25 mouse cellular contexts compared by ENCODE assay signal in the genomic region with DNA sequence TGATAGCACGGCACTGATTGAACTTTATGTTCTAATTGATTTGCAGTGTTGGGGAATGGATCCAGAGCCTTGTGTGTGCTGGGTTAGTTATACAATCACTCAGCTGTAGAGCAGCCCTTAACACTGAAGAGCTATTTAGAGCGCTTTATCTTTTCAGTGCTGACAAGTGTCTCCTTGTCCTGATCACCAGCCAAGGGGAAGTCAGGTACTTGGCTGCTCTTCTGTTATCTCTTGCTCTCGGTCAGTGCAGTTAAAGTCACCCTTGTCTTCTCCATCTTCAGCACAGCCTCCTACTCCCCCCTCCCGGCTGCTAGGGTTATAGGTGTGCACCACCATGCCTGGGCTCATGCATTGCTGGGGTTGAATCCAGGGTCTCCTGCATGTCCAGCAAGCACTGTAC. TPM values are rescaled to one million over a fixed set of nuclear protein-coding genes. Genes with fewer than 3 reads are reported as not detected.
A peak's percentile ranks its signal among the peaks of the same experiment; 100 is the strongest.
DNase-seq lines count a peak whose midpoint lies in the region; ATAC-seq and TF ChIP-seq lines count a peak whose summit lies in the region.
"Had no signal": no experiment of that assay in that cellular context is flagged by ENCODE, and none has a peak within 500 bp of the region (broad histone marks: within the 10 kb centered on the region; RNA-seq: fewer than 3 reads in every experiment).

No protein-coding gene starts in this region.

- peaks cover 67% of the 10 kb centered on the region for H3K27me3 ChIP-seq in heart, embryonic 12.5 days (replicated peaks)
- H3K27me3 ChIP-seq in heart, embryonic 14.5 days (ENCODE audit: control insufficient read depth, insufficient read depth, low read length) = peaks cover 63% of the 10 kb centered on the region
- H3K27me3 ChIP-seq in midbrain, embryonic 14.5 days (ENCODE audit: control insufficient read depth, insufficient read depth, low read length) = no peaks in the 10 kb centered on the region
- H3K27me3 ChIP-seq: CH12.LX; embryonic facial prominence, embryonic 15.5 days; hindbrain, embryonic 12.5 days; Patski had no signal

- no peak overlapping the region for H3K4me2 ChIP-seq in heart, embryonic 12.5 days
- H3K4me2 ChIP-seq in heart, embryonic 14.5 days (ENCODE audit: low read length) = no peak overlapping the region
- H3K4me2 ChIP-seq in midbrain, embryonic 14.5 days (ENCODE audit: low read length) = no peak overlapping the region
- H3K4me2 ChIP-seq: embryonic facial prominence, embryonic 15.5 days; hindbrain, embryonic 12.5 days had no signal

- peaks cover 6% of the 10 kb centered on the region for H3K4me1 ChIP-seq in heart, embryonic 12.5 days (replicated peaks)
- H3K4me1 ChIP-seq in heart, embryonic 14.5 days (ENCODE audit: control insufficient read depth in 2 of 2, insufficient read depth in 2 of 2, low read length in 2 of 2) = peaks cover 3 to 5% of the 10 kb centered on the region in 2 experiments; a peak in 3 of 4 replicates
- H3K4me1 ChIP-seq in midbrain, embryonic 14.5 days (ENCODE audit: control insufficient read depth, insufficient read depth, low read length) = no peaks in the 10 kb centered on the region
- H3K4me1 ChIP-seq: embryonic facial prominence, embryonic 15.5 days; forebrain, embryonic 10.5 days; hindbrain, embryonic 12.5 days had no signal

- DNase-seq in heart, adult 11 months = peak; percentile 92
- DNase-seq in layer of hippocampus, adult 2 months (ENCODE audit: low spot score in 2 of 2) = no peak
- DNase-seq in layer of hippocampus, adult 9-10 months (ENCODE audit: low spot score) = no peak
- DNase-seq in heart, postnatal 10 days = peak; percentile 25 to 55
- DNase-seq in midbrain, embryonic 14.5 days = no peak
- DNase-seq in kidney, adult 9 months = no peak
- DNase-seq: adrenal gland, postnatal 14 days; cerebellum, adult 2 months; cerebellum, postnatal 10 days; embryo, embryonic 11 days; gastrocnemius, postnatal 10 days; kidney, adult 8-10 months had no signal

- 32% methylated on average over 4 of the region's 4 CpGs for WGBS in heart, embryonic 12.5 days
- 22% methylated on average over 4 of the region's 4 CpGs for WGBS in heart, embryonic 14.5 days
- 92% methylated on average over 4 of the region's 4 CpGs for WGBS in midbrain, embryonic 14.5 days

- H3K27ac ChIP-seq in heart, embryonic 12.5 days (ENCODE audit: poor library complexity, severe bottlenecking) = no peak overlapping the region
- peak overlapping the region; percentile 78 for H3K27ac ChIP-seq in layer of hippocampus, adult 2 months
- no peak overlapping the region for H3K27ac ChIP-seq in heart, embryonic 14.5 days (replicated peaks in 1 of 2; ENCODE audit: control insufficient read depth in 1 of 2, insufficient read depth in 1 of 2, low read depth in 2 of 2, low read length in 2 of 2)
- H3K27ac ChIP-seq in midbrain, embryonic 14.5 days (replicated peaks; ENCODE audit: low read depth, low read length) = no peak overlapping the region
- H3K27ac ChIP-seq: embryonic facial prominence, embryonic 15.5 days; forebrain, embryonic 10.5 days; hindbrain, embryonic 12.5 days had no signal

- intact Hi-C loops in heart, postnatal 10 days (cut with DNase I) = no loop called here

- ATAC-seq in heart, embryonic 12.5 days (ENCODE audit: insufficient number of reproducible peaks, low FRiP score) = no peak
- peak; percentile 73; the same call in 1 of the 2 replicates for ATAC-seq in heart, embryonic 14.5 days (ENCODE audit: insufficient number of reproducible peaks, insufficient read depth, low FRiP score, low read depth)
- ATAC-seq in midbrain, embryonic 14.5 days (ENCODE audit: low FRiP score, low TSS enrichment) = no peak
- ATAC-seq: activated CD4-positive, CD25-positive, alpha-beta regulatory T cell, adult 4 months; forebrain, embryonic 14.5 days; hindbrain, embryonic 16.5 days; inflammation-experienced regulatory T-cells, adult 6 months; intestine, postnatal 0 days; Patski had no signal

- TF ChIP-seq CTCF in layer of hippocampus, adult 2 months (conservative IDR thresholded peaks at IDR 0.05) = no peak

- no peak overlapping the region for H3K4me3 ChIP-seq in heart, embryonic 12.5 days
- no peak overlapping the region for H3K4me3 ChIP-seq in layer of hippocampus, adult 2 months
- no peak overlapping the region for H3K4me3 ChIP-seq in heart, embryonic 14.5 days (ENCODE audit: control insufficient read depth in 1 of 2, insufficient read depth in 1 of 2, low read depth in 1 of 2, low read length in 2 of 2)
- no peak overlapping the region for H3K4me3 ChIP-seq in midbrain, embryonic 14.5 days (replicated peaks; ENCODE audit: low read depth, low read length)
- H3K4me3 ChIP-seq: embryonic facial prominence, embryonic 15.5 days; erythroblast, embryonic 14.5 days; forebrain, embryonic 10.5 days; hindbrain, embryonic 12.5 days had no signal

- no peaks in the 10 kb centered on the region for H3K36me3 ChIP-seq in heart, embryonic 12.5 days
- no peaks in the 10 kb centered on the region for H3K36me3 ChIP-seq in heart, embryonic 14.5 days (ENCODE audit: control insufficient read depth, insufficient read depth, low read length)
- no peaks in the 10 kb centered on the region for H3K36me3 ChIP-seq in midbrain, embryonic 14.5 days (ENCODE audit: control insufficient read depth, insufficient read depth, low read length)
- H3K36me3 ChIP-seq: embryonic facial prominence, embryonic 15.5 days; forebrain, embryonic 10.5 days; hindbrain, embryonic 12.5 days had no signal

- peaks cover 6% of the 10 kb centered on the region for H3K9me3 ChIP-seq in heart, embryonic 12.5 days (replicated peaks)
- no peaks in the 10 kb centered on the region for H3K9me3 ChIP-seq in heart, embryonic 14.5 days (ENCODE audit: control insufficient read depth, low read length)
- H3K9me3 ChIP-seq in midbrain, embryonic 14.5 days (ENCODE audit: control insufficient read depth, low read length) = no peaks in the 10 kb centered on the region
- H3K9me3 ChIP-seq: embryonic facial prominence, embryonic 15.5 days; forebrain, embryonic 10.5 days; hindbrain, embryonic 12.5 days had no signal

- H3K9ac ChIP-seq in heart, embryonic 12.5 days = no peak overlapping the region
- no peak overlapping the region for H3K9ac ChIP-seq in heart, embryonic 14.5 days (ENCODE audit: low read length)
- no peak overlapping the region for H3K9ac ChIP-seq in midbrain, embryonic 14.5 days (replicated peaks; ENCODE audit: low read length)
- H3K9ac ChIP-seq: embryonic facial prominence, embryonic 15.5 days; hindbrain, embryonic 12.5 days had no signal

RNA-seq across cellular contexts. Expression of a gene that starts 28.8 kb away (rescaled TPM):
- polyA plus RNA-seq in heart, embryonic 12.5 days (2016; fragmentation: Nextera tagmentation; extraction: Ambion mirVana) = 70.1 and 74.6 TPM in 2 replicates
- total RNA-seq in layer of hippocampus, adult 2 months (2021) = 100 to 1,000 TPM; 204 to 214 TPM
- polyA plus RNA-seq in heart, embryonic 14.5 days (2014; fragmentation: Nextera tagmentation; extraction: Ambion mirVana) = 87.3 and 87.5 TPM in 2 replicates
- 10 to 100 TPM; 30.0 to 38.2 TPM for total RNA-seq in heart, postnatal 10 days (2021)
- 200 and 209 TPM in 2 replicates for polyA plus RNA-seq in midbrain, embryonic 14.5 days (2014; fragmentation: Nextera tagmentation; extraction: Ambion mirVana)

RNA-seq across cellular contexts. Expression of a gene that starts 35.5 kb away (rescaled TPM):
- polyA plus RNA-seq in heart, embryonic 12.5 days (2016; fragmentation: Nextera tagmentation; extraction: Ambion mirVana) = 9.6 and 9.7 TPM in 2 replicates
- 10 to 100 TPM; 41.5 to 50.3 TPM for total RNA-seq in layer of hippocampus, adult 2 months (2021)
- 4.2 and 4.4 TPM in 2 replicates for polyA plus RNA-seq in heart, embryonic 14.5 days (2014; fragmentation: Nextera tagmentation; extraction: Ambion mirVana)
- total RNA-seq in heart, postnatal 10 days (2021) = 1 to 10 TPM; 4.1 to 4.8 TPM
- polyA plus RNA-seq in midbrain, embryonic 14.5 days (2014; fragmentation: Nextera tagmentation; extraction: Ambion mirVana) = 17.4 and 20.1 TPM in 2 replicates

Comparison
In these comparisons a context has a peak if more than half of its experiments do, and no peak if none do; other contexts are left out.
1. DNase-seq: peak in heart, adult 11 months (single experiment) and heart, postnatal 10 days (2 of 2); none in layer of hippocampus, adult 2 months (0 of 2), layer of hippocampus, adult 9-10 months (single experiment), midbrain, embryonic 14.5 days (single experiment) and kidney, adult 9 months (single experiment).